Mouse (Mus musculus): ENCODE measurements around the gene Deaf1. TPM values are rescaled to one million over a fixed set of nuclear protein-coding genes. Genes with fewer than 3 reads are reported as not detected.

Gene Deaf1
- 10 to 100 TPM; 13.3 to 14.0 TPM for total RNA-seq (2021)
- long read RNA-seq, experiment 1, transcript Deaf1-201 (12 exons, 2,135 nt): major isoform, 14 of 25 reads
- long read RNA-seq, experiment 1, partial matches to known transcripts: 3 of 25 reads
- long read RNA-seq, experiment 1, other reads (novel, unspliced or antisense): 8 of 25 reads
- long read RNA-seq, experiment 2, transcript Deaf1-201 (12 exons, 2,135 nt): major isoform, 13 of 22 reads
- long read RNA-seq, experiment 2, partial matches to known transcripts: 1 of 22 reads
- long read RNA-seq, experiment 2, other reads (novel, unspliced or antisense): 8 of 22 reads

- peak within 1 kb of the TSS; percentile 98 for H3K27ac ChIP-seq
- H3K4me3 ChIP-seq: peak within 1 kb of the TSS; percentile 93
- DNase-seq: peak; percentile 100
- intact Hi-C loops (cut with DNase I): no loop called here
- TF ChIP-seq CTCF (IDR thresholded peaks at IDR 0.05): no peak
Measured at GRCm38 (mm10) chr7:141327469-141328372, at the start of gene Deaf1, which contains the start of gene Tmem80. Gene Deaf1, minus strand, starts transcription at chr7:141327690. Gene Tmem80, plus strand, starts transcription at chr7:141327739.

GRCm38 (mm10) chr7:141374399-141374798, 46.9 kb upstream of the Deaf1 start:
- H3K27ac ChIP-seq: no peak overlapping the region
- DNase-seq: no peak
- H3K4me3 ChIP-seq: no peak overlapping the region
- intact Hi-C loops (cut with DNase I): no loop called here
- no peak for TF ChIP-seq CTCF (IDR thresholded peaks at IDR 0.05)

GRCm38 (mm10) chr7:141373611-141374010, 46.1 kb upstream of the Deaf1 start:
- no peak for DNase-seq
- Histone ChIP-seq H3K27ac (no peak overlapping the region), H3K4me3 (no peak overlapping the region)
- no peak for TF ChIP-seq CTCF (IDR thresholded peaks at IDR 0.05)
- intact Hi-C loops (cut with DNase I): no loop called here

- H3K27ac ChIP-seq: no peak overlapping the region
- intact Hi-C loops (cut with DNase I): no loop called here
- H3K4me3 ChIP-seq: no peak overlapping the region
- no peak for TF ChIP-seq CTCF (IDR thresholded peaks at IDR 0.05)
- no peak for DNase-seq
Measured at GRCm38 (mm10) chr7:141371942-141372595, 44.6 kb upstream of the Deaf1 start.

- TF ChIP-seq CTCF (IDR thresholded peaks at IDR 0.05): no peak
- Histone ChIP-seq H3K27ac (no peak overlapping the region), H3K4me3 (no peak overlapping the region)
- DNase-seq: no peak
- intact Hi-C loops (cut with DNase I): no loop called here
Measured at GRCm38 (mm10) chr7:141369918-141370317, 42.4 kb upstream of the Deaf1 start.

GRCm38 (mm10) chr7:141367358-141367757, 39.9 kb upstream of the Deaf1 start:
- no peak for DNase-seq
- intact Hi-C loops (cut with DNase I): no loop called here
- Histone ChIP-seq H3K4me3 (no peak overlapping the region), H3K27ac (no peak overlapping the region)
- no peak for TF ChIP-seq CTCF (IDR thresholded peaks at IDR 0.05)

- intact Hi-C loops (cut with DNase I): no loop called here
Measured at GRCm38 (mm10) chr7:141365049-141365445, 37.6 kb upstream of the Deaf1 start.

GRCm38 (mm10) chr7:141364349-141365048, 37.0 kb upstream of the Deaf1 start:
- intact Hi-C loops (cut with DNase I): no loop called here
- DNase-seq: no peak
- Histone ChIP-seq H3K27ac (peak overlapping the region; percentile 38; the same call in 1 of the 2 replicates), H3K4me3 (0 out of 2 replicates have a peak overlapping the region, but pooled peaks have one; percentile 17)
- no peak for TF ChIP-seq CTCF (IDR thresholded peaks at IDR 0.05)

More at GRCm38 (mm10) chr7:141365049-141365445, 37.6 kb upstream of the Deaf1 start:
- Histone ChIP-seq H3K4me3 (no peak overlapping the region), H3K27ac (peak overlapping the region; percentile 7; the same call in 1 of the 2 replicates)
- TF ChIP-seq CTCF (IDR thresholded peaks at IDR 0.05): no peak
- no peak for DNase-seq

GRCm38 (mm10) chr7:141363752-141364125, 36.2 kb upstream of the Deaf1 start:
- no peak for TF ChIP-seq CTCF (IDR thresholded peaks at IDR 0.05)
- H3K4me3 ChIP-seq: no peak overlapping the region
- DNase-seq: no peak
- intact Hi-C loops (cut with DNase I): loop anchor here (1.0 to 2.0 kb wide), 2 partner anchors 98 to 141 kb away; no protein-coding TSS in a partner anchor
- H3K27ac ChIP-seq: no peak overlapping the region

GRCm38 (mm10) chr7:141363106-141363751, 35.7 kb upstream of the Deaf1 start:
- no peak overlapping the region for H3K4me3 ChIP-seq
- peak; percentile 80 for TF ChIP-seq CTCF (IDR thresholded peaks at IDR 0.05)
- DNase-seq: peak; percentile 63
- H3K27ac ChIP-seq: no peak overlapping the region
- intact Hi-C loops (cut with DNase I): loop anchor here (1.0 to 2.0 kb wide), 2 partner anchors 98 to 140 kb away; no protein-coding TSS in a partner anchor

- intact Hi-C loops (cut with DNase I): no loop called here
- H3K27ac ChIP-seq: no peak overlapping the region
- TF ChIP-seq CTCF (IDR thresholded peaks at IDR 0.05): no peak
- H3K4me3 ChIP-seq: no peak overlapping the region
- no peak for DNase-seq
Measured at GRCm38 (mm10) chr7:141361510-141361909, 34.0 kb upstream of the Deaf1 start.
